Mouse (Mus musculus): ENCODE results near the gene Eefsec. TPM values are rescaled to one million over a fixed set of nuclear protein-coding genes. Genes with fewer than 3 reads are reported as not detected.

The Eefsec gene
- total RNA-seq, 1 experiment from 2014 or later: 24.5 TPM

DNA sequence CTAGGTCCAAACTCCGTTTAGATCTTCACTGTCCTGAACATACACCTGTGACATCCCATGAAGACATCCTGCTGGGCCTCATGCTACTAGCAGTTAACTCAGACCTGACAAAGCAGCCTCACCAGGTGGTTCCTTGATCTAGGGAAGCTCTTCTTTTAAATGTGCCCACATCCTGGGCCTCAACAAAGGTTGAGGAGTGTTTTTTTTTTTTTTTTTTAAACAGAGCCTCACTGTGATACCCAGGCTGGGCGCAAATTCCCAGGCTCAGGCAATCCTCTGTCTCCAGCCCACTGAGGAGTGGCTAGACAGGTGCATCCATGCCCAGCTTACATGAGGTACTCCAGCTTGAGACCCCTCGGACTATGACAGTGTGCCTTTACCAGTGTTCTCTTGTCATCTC, 3.8 kb downstream of the Eefsec start:
- no peak for ATAC-seq (replicated peaks in 1 of 2; ENCODE audit: insufficient read depth in 1 of 2, low FRiP score in 2 of 2, low TSS enrichment in 1 of 2, low read depth in 1 of 2, poor library complexity in 2 of 2, severe bottlenecking in 2 of 2)

DNA sequence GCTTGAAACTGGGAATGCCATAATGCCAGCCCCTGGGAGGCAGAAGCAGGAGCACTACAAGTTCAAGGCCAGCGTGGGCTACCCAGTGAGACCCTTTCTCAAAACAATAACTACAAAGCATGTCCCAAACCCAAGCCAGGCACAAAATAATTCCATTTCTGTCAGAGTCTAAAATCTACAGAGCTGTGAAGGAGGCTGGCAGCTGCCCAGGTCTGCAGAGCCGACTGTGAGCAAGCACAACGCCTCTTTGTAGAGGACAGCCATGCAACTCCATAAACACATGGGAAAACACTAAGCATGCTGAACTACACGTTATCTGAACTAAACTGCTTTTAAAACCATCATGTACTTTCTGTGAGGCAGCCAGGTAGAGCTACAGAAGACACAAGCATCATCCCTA, 7.3 kb downstream of the Eefsec start:
- no peak for ATAC-seq (replicated peaks in 1 of 2; ENCODE audit: insufficient read depth in 1 of 2, low FRiP score in 2 of 2, low TSS enrichment in 1 of 2, low read depth in 1 of 2, poor library complexity in 2 of 2, severe bottlenecking in 2 of 2)

DNA sequence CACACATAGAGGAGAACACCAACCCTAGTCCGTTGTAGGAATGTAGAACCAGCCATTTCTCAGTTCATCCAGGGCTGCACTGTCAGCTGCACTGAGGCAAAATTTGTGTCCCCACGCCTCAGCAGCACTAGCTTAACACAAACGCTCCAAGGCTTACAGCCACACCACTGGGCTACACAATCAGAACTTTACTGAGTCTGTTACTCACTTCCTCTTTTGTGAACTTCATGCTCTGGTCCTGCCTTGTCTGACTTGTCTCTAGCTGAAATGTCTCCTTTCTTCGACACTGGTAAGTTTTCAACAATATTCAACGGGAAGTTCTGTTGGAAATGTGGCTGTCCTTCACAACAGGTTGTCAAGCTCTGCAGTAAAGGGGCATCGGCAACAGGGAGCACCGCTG, 10.7 kb downstream of the Eefsec start:
- peak; percentile 37 to 49; a peak in 3 of 4 replicates for ATAC-seq (replicated peaks in 1 of 2; ENCODE audit: insufficient read depth in 1 of 2, low FRiP score in 2 of 2, low TSS enrichment in 1 of 2, low read depth in 1 of 2, poor library complexity in 2 of 2, severe bottlenecking in 2 of 2)

DNA sequence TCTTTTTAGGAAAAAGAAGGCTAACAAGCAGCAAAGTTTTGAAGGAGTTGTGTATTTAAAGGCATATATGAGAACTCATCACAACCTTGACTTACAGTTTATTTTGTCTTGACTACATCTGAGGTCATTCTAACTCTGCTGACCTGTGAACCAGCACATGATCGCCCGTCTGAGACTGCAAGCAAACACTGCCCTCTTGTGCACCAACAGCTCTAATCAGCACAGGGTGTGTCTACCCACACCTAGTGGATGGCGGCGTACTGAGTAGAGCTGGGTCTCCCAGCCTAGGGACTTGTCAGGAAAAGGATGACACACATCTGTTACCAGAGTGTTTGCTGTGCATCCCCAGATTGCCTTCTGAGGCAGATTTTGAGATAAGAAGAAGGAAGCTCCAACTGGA, 15.1 kb downstream of the Eefsec start:
- peak; percentile 60 to 66 for ATAC-seq (replicated peaks in 1 of 2; ENCODE audit: insufficient read depth in 1 of 2, low FRiP score in 2 of 2, low TSS enrichment in 1 of 2, low read depth in 1 of 2, poor library complexity in 2 of 2, severe bottlenecking in 2 of 2)

DNA sequence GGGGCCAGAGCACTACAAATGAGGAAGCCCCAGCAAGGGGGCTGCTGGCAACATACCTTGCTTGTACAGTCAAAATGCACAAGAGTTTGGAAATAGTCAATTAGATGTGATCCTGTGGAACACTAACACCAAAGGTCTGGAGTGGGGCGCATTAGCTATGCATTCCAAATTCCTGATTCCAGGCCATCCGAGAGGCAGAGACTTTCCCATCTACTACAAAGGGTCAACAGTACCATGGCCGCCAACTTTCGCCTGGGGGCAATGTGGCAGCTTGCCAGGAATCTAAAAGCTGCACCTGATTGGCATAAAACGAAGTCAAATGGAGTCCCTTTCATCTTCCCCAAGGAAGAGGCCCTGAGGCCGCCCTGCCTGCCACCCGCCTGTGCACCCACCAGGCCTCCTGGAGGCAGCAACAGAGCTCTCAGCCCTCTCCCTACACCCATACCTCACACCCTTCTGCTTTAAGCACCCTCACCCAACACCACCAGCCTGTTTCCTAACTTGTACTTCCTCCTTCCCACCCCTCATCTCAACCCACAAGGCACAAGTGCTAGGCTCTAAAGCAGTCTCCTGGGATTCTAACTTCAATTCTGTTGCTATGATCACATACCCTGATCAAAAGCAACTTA, 30.1 kb downstream of the Eefsec start:
- ATAC-seq (replicated peaks in 1 of 2; ENCODE audit: insufficient read depth in 1 of 2, low FRiP score in 2 of 2, low TSS enrichment in 1 of 2, low read depth in 1 of 2, poor library complexity in 2 of 2, severe bottlenecking in 2 of 2): peak; percentile 30 to 56; a peak in 1 of 4 replicates

DNA sequence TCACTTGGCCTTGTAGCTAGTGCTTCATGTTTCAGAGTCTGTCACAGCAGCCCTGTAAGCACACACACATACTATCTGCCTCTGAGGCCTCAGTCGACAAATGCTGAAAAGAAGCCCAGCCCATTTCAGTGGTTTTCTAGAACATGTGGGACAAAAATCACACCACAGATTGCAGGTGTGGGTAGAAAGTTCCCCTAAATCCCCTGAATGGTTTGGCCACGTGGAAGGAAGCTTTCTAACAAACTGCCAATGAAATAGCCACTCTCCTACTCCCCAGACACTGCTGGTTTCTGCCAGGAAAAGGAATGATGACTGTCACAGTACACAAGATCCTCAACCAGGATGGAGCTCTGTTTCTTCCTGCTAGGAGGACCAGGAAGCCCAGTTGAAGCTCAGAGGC, 33.7 kb downstream of the Eefsec start:
- no peak; a peak in 1 of 4 replicates for ATAC-seq (replicated peaks in 1 of 2; ENCODE audit: insufficient read depth in 1 of 2, low FRiP score in 2 of 2, low TSS enrichment in 1 of 2, low read depth in 1 of 2, poor library complexity in 2 of 2, severe bottlenecking in 2 of 2)

DNA sequence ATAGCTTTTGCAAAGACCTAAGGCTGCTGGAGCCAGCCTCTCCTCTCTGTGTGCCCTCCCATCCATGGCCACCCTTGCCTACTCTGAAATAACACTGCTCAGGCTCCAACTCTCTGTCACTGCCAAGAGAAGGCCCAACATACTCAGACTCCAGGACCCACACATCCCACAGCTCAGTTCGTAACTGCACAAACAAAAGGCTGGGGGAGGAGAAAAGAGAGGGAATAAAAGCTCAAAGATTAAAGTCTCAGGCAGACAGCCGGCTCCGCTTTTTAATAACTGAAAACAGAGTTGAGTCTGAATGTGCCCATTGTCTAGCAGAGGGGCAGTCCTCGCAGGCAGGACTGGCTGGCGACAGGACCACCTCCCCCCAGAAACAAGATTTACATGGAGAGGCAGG, 36.8 kb downstream of the Eefsec start:
- no peak for ATAC-seq (replicated peaks in 1 of 2; ENCODE audit: insufficient read depth in 1 of 2, low FRiP score in 2 of 2, low TSS enrichment in 1 of 2, low read depth in 1 of 2, poor library complexity in 2 of 2, severe bottlenecking in 2 of 2)

DNA sequence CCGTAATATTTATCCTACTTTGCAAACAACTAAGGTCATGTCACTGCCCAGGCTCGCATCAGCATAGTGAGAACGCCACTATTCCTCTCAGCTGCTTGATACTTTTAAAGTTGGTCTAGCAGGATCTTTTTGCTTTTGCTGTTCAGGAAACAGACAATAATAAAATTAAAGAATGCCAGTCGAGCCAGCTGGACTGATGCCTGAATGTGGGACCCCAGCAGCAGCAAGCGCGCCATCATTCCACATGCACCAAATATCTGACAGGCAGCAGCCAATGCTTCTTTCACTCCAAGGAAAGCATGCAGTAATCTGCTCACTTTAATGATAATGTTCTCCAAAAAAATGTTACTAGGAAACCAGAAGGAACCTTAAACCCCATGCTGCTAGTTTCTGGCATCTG, 45.9 kb downstream of the Eefsec start:
- ATAC-seq (replicated peaks in 1 of 2; ENCODE audit: insufficient read depth in 1 of 2, low FRiP score in 2 of 2, low TSS enrichment in 1 of 2, low read depth in 1 of 2, poor library complexity in 2 of 2, severe bottlenecking in 2 of 2): no peak

DNA sequence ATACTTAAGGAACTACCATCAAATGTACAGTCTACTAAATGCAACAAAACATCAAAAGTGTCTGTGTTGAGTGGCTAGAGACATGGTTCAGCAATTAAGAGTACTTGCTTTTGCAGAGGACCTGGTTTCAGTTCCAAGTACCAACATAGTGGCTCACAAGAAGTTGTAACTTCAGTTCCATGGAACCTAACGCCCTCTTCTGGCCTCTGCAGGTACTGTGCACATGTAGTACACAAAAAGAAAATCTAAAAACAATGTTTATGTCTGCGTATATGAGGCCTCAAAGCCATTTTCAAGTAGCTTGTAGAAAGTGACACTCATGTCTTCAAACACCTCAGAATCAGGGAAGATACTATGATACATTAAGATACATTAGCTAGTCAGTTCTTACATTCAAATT, 48.4 kb downstream of the Eefsec start:
- no peak for ATAC-seq (replicated peaks in 1 of 2; ENCODE audit: insufficient read depth in 1 of 2, low FRiP score in 2 of 2, low TSS enrichment in 1 of 2, low read depth in 1 of 2, poor library complexity in 2 of 2, severe bottlenecking in 2 of 2)

DNA sequence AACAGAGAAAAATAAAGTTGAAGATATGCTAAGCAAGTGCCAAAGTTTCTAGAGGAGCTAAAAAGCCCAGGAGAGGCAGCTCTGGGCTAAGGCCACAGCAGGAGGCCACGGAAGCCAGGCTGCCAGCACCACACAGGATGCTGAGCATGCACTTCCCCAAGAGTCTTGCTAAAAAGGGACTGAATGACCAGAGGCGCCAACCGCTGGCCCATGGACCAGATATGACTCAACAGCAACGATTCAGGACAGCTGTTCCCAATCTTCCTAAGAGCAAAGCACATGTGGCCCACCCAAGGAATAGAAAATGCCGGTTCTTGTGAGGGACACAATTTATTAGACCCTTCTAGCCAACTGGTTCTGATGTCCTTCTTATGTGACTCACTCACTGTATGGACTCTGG, 57.4 kb downstream of the Eefsec start:
- peak in 1 of 2 experiments; percentile 40; a peak in 1 of 4 replicates for ATAC-seq (replicated peaks in 1 of 2; ENCODE audit: insufficient read depth in 1 of 2, low FRiP score in 2 of 2, low TSS enrichment in 1 of 2, low read depth in 1 of 2, poor library complexity in 2 of 2, severe bottlenecking in 2 of 2)

DNA sequence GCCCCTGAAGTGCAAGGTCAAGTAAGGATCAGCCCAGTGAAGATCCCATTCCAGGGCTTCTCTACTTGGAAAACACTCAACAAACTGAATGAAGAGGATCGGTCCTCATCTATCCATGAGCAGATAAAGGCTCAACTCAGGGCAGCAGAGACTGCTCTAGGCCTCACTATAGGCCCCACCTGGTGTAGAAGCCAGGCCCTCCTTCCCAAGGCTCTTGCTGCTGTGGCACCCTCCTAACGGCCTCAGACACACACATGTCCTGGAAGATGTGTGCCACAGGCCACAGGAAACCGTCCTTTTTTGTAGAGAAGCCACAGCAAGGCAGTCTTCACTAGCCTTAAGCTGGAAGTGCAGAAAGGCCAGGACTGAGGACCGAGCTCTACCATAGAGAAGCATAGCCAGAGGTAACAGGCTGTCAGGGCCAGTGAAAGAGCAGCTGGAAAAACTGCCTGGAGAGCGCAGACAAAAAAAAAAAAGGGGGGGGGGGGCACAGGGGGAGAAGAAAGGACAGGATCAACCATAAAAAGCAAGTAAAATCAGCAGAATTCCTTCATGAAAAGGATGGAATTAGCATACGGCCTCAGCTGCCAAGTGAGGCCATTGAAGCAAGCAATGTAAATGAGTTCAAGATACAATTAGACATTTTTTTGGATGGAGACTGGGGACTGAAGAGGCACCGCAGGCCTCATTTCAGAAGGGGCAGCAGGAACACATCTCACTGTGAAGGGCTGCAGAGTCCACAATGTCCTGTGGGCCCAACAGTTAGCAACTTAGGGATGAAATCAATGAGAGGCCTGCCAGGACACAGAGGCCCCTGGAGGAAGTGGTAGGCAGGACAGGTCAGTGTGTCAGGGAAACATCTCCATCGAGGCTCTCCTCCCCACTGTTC, 58.3 kb downstream of the Eefsec start:
- no peak for ATAC-seq (replicated peaks in 1 of 2; ENCODE audit: insufficient read depth in 1 of 2, low FRiP score in 2 of 2, low TSS enrichment in 1 of 2, low read depth in 1 of 2, poor library complexity in 2 of 2, severe bottlenecking in 2 of 2)

DNA sequence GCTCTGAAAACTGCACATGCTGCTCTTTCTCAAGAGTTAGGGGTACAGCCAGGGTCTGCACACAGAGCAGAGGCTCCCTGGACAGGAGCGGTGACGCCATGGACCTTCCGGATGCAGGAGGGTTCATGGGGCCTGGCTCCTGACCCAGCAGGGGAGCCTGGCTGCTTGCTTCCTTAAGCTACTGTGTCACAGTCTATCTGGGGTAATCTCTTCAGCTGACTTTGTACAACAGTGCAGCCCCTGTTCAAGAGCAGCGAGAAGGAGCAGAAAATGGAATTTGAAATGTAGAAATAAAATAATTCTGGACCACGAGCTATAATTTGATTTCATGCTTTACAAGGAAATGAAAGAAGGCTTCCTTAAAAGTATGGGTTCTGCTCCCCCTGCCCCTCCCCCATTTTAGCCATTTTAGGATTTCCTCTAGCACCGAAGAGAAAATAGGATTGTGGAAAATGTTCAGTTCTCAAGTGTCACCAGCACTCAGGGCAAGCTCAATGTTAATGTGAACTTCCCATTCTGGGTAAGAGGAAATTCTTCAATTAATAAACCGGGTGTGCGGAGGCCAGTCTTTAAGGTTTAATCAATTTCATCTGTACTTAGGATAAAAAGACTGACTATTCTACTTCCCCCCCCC, 61.8 kb downstream of the Eefsec start:
- ATAC-seq (replicated peaks in 1 of 2; ENCODE audit: insufficient read depth in 1 of 2, low FRiP score in 2 of 2, low TSS enrichment in 1 of 2, low read depth in 1 of 2, poor library complexity in 2 of 2, severe bottlenecking in 2 of 2): no peak

DNA sequence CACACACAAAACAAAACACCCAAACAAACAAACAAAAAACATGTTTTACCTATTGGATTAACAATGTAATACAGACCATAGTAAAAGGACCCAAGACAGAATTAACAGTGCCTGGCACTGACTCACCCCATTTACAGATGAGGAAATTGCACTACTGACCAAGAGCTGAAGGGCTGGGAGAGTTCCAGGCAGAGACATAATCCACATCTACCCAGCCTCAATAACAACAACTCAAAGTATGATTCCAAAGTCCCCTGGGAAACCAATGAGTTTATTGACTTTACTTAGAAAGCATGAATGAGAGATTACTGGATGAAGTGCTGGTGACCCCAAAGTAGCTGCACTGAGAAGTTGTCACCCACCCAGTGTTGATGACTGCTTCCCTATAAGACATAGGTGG, 62.6 kb downstream of the Eefsec start:
- no peak for ATAC-seq (replicated peaks in 1 of 2; ENCODE audit: insufficient read depth in 1 of 2, low FRiP score in 2 of 2, low TSS enrichment in 1 of 2, low read depth in 1 of 2, poor library complexity in 2 of 2, severe bottlenecking in 2 of 2)

DNA sequence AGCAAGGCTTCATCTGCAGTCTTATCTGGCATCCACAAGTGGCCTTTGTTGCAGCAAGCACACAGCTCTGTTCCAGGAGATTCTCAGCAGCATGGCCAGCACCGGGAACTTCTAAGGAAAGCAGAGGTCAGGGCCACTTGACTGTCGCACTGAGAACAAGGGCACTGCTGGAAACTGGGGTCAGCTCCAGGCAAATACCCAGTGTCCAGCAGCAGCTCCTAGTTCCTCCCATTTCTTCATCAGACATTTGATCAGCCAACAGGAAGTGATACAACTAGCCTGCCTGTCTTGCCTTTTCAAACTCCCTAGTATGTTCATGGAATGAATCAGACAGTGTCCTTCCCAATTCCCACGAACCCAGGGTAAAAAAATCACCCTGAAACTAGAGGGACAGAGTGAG, 66.6 kb downstream of the Eefsec start:
- ATAC-seq (replicated peaks in 1 of 2; ENCODE audit: insufficient read depth in 1 of 2, low FRiP score in 2 of 2, low TSS enrichment in 1 of 2, low read depth in 1 of 2, poor library complexity in 2 of 2, severe bottlenecking in 2 of 2): no peak

DNA sequence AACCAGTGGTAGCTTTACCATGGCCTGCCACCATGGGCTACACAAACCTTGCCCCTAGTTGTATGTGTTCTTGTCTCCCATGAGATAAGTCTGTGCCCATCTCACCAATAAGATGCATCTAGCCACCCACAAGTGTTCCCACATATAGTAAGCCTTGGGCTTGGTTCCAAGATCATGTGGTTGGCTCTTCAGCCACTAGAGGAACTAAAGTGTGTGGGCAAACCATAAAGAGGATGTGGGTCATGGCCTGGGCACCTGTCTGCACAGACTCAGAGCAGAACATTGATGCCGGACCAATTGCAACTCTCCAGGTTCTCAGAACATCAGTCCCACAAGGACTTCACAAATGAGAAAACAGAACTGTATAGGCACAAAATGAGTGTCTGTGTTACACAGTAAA, 67.5 kb downstream of the Eefsec start:
- peak; percentile 95 to 97 for ATAC-seq (replicated peaks in 1 of 2; ENCODE audit: insufficient read depth in 1 of 2, low FRiP score in 2 of 2, low TSS enrichment in 1 of 2, low read depth in 1 of 2, poor library complexity in 2 of 2, severe bottlenecking in 2 of 2)

DNA sequence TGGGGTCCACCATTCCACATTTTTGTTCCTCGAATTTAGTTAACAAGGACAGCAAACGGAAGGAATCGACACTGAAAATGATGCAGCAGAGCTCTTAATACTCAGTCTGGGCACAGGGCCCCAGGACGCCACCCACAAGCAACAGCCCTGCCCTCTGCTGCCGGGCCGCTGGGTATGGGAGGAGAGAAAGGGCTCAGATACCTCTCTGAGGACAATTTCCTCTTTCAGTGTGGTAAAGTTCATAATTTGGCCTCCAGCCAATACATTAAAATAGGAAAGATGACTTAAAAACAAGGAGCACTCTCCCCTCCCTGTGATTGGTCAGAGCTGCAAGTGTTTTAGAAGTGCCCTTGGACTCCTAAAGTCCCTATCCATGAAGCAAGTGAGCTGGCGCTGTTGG, 72.1 kb downstream of the Eefsec start:
- no peak for ATAC-seq (replicated peaks in 1 of 2; ENCODE audit: insufficient read depth in 1 of 2, low FRiP score in 2 of 2, low TSS enrichment in 1 of 2, low read depth in 1 of 2, poor library complexity in 2 of 2, severe bottlenecking in 2 of 2)

DNA sequence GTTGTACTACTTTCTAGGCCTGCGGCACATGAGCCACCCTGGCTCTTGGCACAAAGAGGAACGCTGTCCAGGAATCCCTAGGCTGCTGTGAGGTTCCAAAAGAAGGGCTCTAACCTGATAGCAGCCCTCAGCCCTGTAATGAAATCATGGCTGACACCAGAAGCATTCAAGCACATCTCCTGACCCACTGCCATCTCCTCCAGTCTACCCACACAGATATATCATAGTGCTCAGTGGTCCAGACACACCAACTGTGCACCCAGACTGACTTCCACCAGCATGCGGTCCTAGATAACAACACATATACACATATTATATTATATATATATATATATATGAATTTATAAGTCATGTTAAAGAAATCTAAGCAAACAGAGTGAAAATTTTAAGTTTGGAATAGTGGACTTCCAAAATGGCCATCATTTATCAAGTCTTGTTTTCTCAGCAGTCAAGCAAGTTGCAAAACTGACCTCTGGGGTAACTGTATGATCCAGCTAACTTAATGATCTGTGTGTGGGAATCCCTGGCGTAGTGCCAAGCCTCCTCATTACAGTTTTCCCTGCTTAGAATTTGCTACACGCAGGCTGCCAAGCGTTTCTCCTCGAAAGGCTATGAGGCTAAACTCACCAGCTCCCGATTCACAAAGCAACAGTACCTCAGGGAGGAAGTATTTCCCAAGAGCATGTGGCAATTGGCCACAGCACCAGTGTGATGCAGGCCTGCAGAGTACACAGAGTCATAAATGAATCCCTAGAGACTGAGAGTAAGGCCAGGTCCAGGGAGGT, 76.3 kb downstream of the Eefsec start:
- no peak for ATAC-seq (replicated peaks in 1 of 2; ENCODE audit: insufficient read depth in 1 of 2, low FRiP score in 2 of 2, low TSS enrichment in 1 of 2, low read depth in 1 of 2, poor library complexity in 2 of 2, severe bottlenecking in 2 of 2)

Measured in hematopoietic stem cell, adult 5-6 weeks (primary cell).